Mouse (Mus musculus) CH12.LX (cell line): ENCODE measurements around the gene Hcn1. TPM values are rescaled to one million over a fixed set of nuclear protein-coding genes. Genes with fewer than 3 reads are reported as not detected.

ENCODE experiments used
- DNase-seq: peaks from one replicate; pipeline ENCODE4 v3.0.0-alpha.2; 2013; ENCODE audit errors: extremely low read depth
- H3K27ac ChIP-seq: 2 replicates; pipeline ENCODE4 v1.5.1; 2012; ENCODE audit warnings: low read depth, mild to moderate bottlenecking, control low read depth, moderate library complexity; ENCODE audit not compliant: insufficient read depth
- H3K27me3 ChIP-seq: replicated peaks from 2 replicates; pipeline ENCODE3; 2012; ENCODE audit warnings: inconsistent platforms
- H3K36me3 ChIP-seq, 2 experiments: replicated peaks in 1 of 2; 2 replicates each; pipeline versions ENCODE3 to v1.6.1; 2012; ENCODE audit warnings: inconsistent platforms in 1 of 2, low read length in 1 of 2, mild to moderate bottlenecking in 1 of 2, mixed read lengths in 1 of 2, moderate library complexity in 1 of 2; ENCODE audit not compliant: control insufficient read depth in 1 of 2, insufficient read depth in 1 of 2
- H3K4me1 ChIP-seq, 2 experiments: 2 replicates each; pipeline ENCODE4 v1.6.1; 2012; ENCODE audit warnings: inconsistent platforms in 1 of 2, moderate library complexity in 1 of 2; ENCODE audit not compliant: insufficient read depth in 2 of 2, control insufficient read depth in 1 of 2
- H3K4me2 ChIP-seq: 2 replicates; pipeline ENCODE4 v1.6.1; 2012; ENCODE audit warnings: low read depth, mild to moderate bottlenecking, control low read depth; ENCODE audit not compliant: poor library complexity, insufficient read depth, severe bottlenecking
- H3K4me3 ChIP-seq, 3 experiments: fragments of 150-350 bp in 1 of 3; sonication (generic) in 1 of 3; replicated peaks in 1 of 3; 2 replicates each; pipeline versions ENCODE3 to v1.5.1; 2011 to 2012; ENCODE audit warnings: low read depth in 2 of 3, low read length in 2 of 3, mild to moderate bottlenecking in 2 of 3, moderate library complexity in 2 of 3, control low read depth in 1 of 3, improper control_type of control experiment in 1 of 3, inconsistent platforms in 1 of 3, mixed read lengths in 1 of 3; ENCODE audit not compliant: poor library complexity in 1 of 3
- H3K79me2 ChIP-seq: replicated peaks from 2 replicates; pipeline ENCODE4 v1.6.1; 2012; ENCODE audit warnings: mild to moderate bottlenecking, moderate library complexity; ENCODE audit not compliant: control insufficient read depth, poor library complexity, insufficient read depth, severe bottlenecking; ENCODE audit errors: extremely low read depth
- H3K9ac ChIP-seq: 2 replicates; pipeline ENCODE4 v1.6.1; 2012; ENCODE audit warnings: low read depth, mild to moderate bottlenecking, control low read depth, moderate library complexity; ENCODE audit not compliant: insufficient read depth
- H3K9me3 ChIP-seq: replicated peaks from 2 replicates; pipeline ENCODE3; 2012; ENCODE audit warnings: low read length, inconsistent platforms, mixed read lengths
- CHD2 ChIP-seq: IDR thresholded peaks from 2 replicates; pipeline ENCODE4 v1.6.1; 2011; ENCODE audit warnings: low read length, improper control_type of control experiment
- CTCF ChIP-seq, 2 experiments: IDR thresholded peaks in 1 of 2; conservative IDR thresholded peaks in 1 of 2; 2 replicates each; pipeline ENCODE4 v1.5.1; 2011 to 2012; ENCODE audit warnings: low read depth in 2 of 2, low read length in 2 of 2, improper control_type of control experiment in 1 of 2, inconsistent platforms in 1 of 2, mild to moderate bottlenecking in 1 of 2, moderate library complexity in 1 of 2
- ETS1 ChIP-seq: conservative IDR thresholded peaks from 2 replicates; pipeline ENCODE4 v1.6.1; 2012; ENCODE audit warnings: low read depth, mild to moderate bottlenecking, inconsistent platforms, low read length, improper control_type of control experiment, moderate library complexity
- GABPA ChIP-seq: IDR thresholded peaks from 2 replicates; pipeline ENCODE4 v1.6.1; 2012; ENCODE audit warnings: low read depth, low read length, improper control_type of control experiment, inconsistent platforms; ENCODE audit not compliant: insufficient replicate concordance
- IRF4 ChIP-seq: IDR thresholded peaks from 2 replicates; pipeline ENCODE4 v1.6.1; 2014; ENCODE audit warnings: low read depth, mild to moderate bottlenecking, inconsistent platforms, low read length, improper control_type of control experiment
- JUN ChIP-seq: IDR thresholded peaks from 2 replicates; pipeline ENCODE4 v1.6.1; 2011; ENCODE audit warnings: low read depth, mild to moderate bottlenecking, low read length, improper control_type of control experiment, moderate library complexity; ENCODE audit not compliant: insufficient read depth
- JUND ChIP-seq: conservative IDR thresholded peaks from 2 replicates; pipeline ENCODE4 v1.6.1; 2011; ENCODE audit warnings: low read depth, low read length, improper control_type of control experiment
- MAX ChIP-seq: IDR thresholded peaks from 2 replicates; pipeline ENCODE4 v1.6.1; 2011; ENCODE audit warnings: low read length, improper control_type of control experiment
- MAZ ChIP-seq: IDR thresholded peaks from 2 replicates; pipeline ENCODE4 v1.6.1; 2012; ENCODE audit warnings: low read depth, mild to moderate bottlenecking, inconsistent platforms, low read length, improper control_type of control experiment, moderate library complexity
- MEF2A ChIP-seq: IDR thresholded peaks from 2 replicates; pipeline ENCODE4 v1.6.1; 2014; ENCODE audit warnings: low read depth, mild to moderate bottlenecking, inconsistent platforms, low read length, improper control_type of control experiment, borderline replicate concordance
- MYC ChIP-seq: IDR thresholded peaks from 2 replicates; pipeline ENCODE4 v1.6.1; 2011; ENCODE audit warnings: low read depth, mild to moderate bottlenecking, improper control_type of control experiment, low read length
- NELFE ChIP-seq: IDR thresholded peaks from 2 replicates; pipeline ENCODE4 v1.6.1; 2011; ENCODE audit warnings: low read depth, low read length, improper control_type of control experiment
- NRF1 ChIP-seq: IDR thresholded peaks from 2 replicates; pipeline ENCODE4 v1.6.1; 2014; ENCODE audit warnings: low read depth, mild to moderate bottlenecking, inconsistent platforms, low read length, improper control_type of control experiment, moderate library complexity
- PAX5 ChIP-seq: IDR thresholded peaks from 2 replicates; pipeline ENCODE4 v1.6.1; 2012; ENCODE audit warnings: low read length, inconsistent platforms, mixed read lengths
- POLR2A ChIP-seq: IDR thresholded peaks from 2 replicates; pipeline ENCODE4 v1.6.1; 2011; ENCODE audit warnings: low read depth, mild to moderate bottlenecking, improper control_type of control experiment, low read length
- RCOR1 ChIP-seq: conservative IDR thresholded peaks from 2 replicates; pipeline ENCODE4 v1.6.1; 2012; ENCODE audit warnings: low read depth, mild to moderate bottlenecking, inconsistent platforms, low read length, improper control_type of control experiment
- SIN3A ChIP-seq: IDR thresholded peaks from 2 replicates; pipeline ENCODE4 v1.6.1; 2012; ENCODE audit warnings: low read length, improper control_type of control experiment, inconsistent platforms
- TBP ChIP-seq: conservative IDR thresholded peaks from 2 replicates; pipeline ENCODE4 v1.6.1; 2011; ENCODE audit warnings: low read depth, low read length, improper control_type of control experiment
- UBTF ChIP-seq: IDR thresholded peaks from 2 replicates; pipeline ENCODE4 v1.6.1; 2012; ENCODE audit warnings: low read depth, mild to moderate bottlenecking, inconsistent platforms, low read length, improper control_type of control experiment, moderate library complexity
- ZC3H11A ChIP-seq: IDR thresholded peaks from 2 replicates; pipeline ENCODE4 v1.6.1; 2012; ENCODE audit warnings: low read depth, mild to moderate bottlenecking, inconsistent platforms, low read length, improper control_type of control experiment
- ZKSCAN1 ChIP-seq: IDR thresholded peaks from 2 replicates; pipeline ENCODE4 v1.6.1; 2012; ENCODE audit warnings: low read depth, inconsistent platforms, low read length, improper control_type of control experiment, borderline replicate concordance
- ZMIZ1 ChIP-seq: IDR thresholded peaks from 2 replicates; pipeline ENCODE4 v1.6.1; 2012; ENCODE audit warnings: low read depth, mild to moderate bottlenecking, inconsistent platforms, low read length, improper control_type of control experiment
- ZNF384 ChIP-seq: IDR thresholded peaks from 2 replicates; pipeline ENCODE4 v1.6.1; 2012; ENCODE audit warnings: low read depth, low read length, improper control_type of control experiment, inconsistent platforms
- dilution Hi-C: fragments of 300-500 bp; cut with MboI; formaldehyde crosslinking; loops from 2 replicates; pipeline ENCODE4 v1.14.3; 2020; ENCODE audit warnings: low sequenced_read_pairs; ENCODE audit not compliant: extremely low pct_unique_long_range_greater_than_20kb, extremely low pct_ligation_motif_present
- in situ Hi-C: fragments of 300-500 bp; cut with MboI; formaldehyde crosslinking; loops from 3 replicates; pipeline ENCODE4 v1.14.3; 2019; ENCODE audit warnings: low sequenced_read_pairs, low pct_ligation_motif_present, low pct_unique_long_range_greater_than_20kb, mixed read lengths
- polyA plus RNA-seq: library from polyadenylated mRNA; unstranded; fragments of >175 nt; gene quantifications from 2 replicates; pipeline ENCODE4 v1.2.1, GENCODE M21; 2012; ENCODE audit warnings: low read depth; ENCODE audit not compliant: insufficient read length
- total RNA-seq, 2 experiments: library from RNA; depleted of rRNA; stranded (reverse); fragments of 300-350 nt in 1 of 2; fragments of >200 nt in 1 of 2; gene quantifications; 2 replicates each; pipeline ENCODE4 v1.2.3; 2012 to 2014

Gene Hcn1
- total and polyA plus RNA-seq, 3 experiments, result not detected

DNA sequence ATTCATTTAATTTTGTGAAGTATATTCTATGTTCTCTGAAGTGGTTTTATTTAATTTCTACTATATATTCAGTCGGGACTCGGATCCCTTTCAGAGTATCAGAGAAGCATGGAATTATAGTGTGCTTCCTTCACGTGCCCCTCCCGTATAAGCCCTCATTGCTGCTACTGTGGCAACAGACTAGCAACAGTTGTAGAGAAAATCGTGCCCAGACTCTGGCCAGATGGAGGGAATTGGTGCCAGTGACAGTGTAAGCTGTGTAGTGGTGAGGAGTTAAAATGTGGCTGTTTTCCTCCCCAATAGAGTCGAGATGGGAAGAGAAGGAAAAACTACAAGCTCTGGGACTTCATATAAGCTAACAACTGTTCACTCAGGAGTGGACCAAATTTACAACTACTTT lies 163.4 kb downstream of the Hcn1 start:
- in situ Hi-C loops, result no loop called here
- Histone ChIP-seq H3K79me2 (no peaks in the 10 kb centered on the region), H3K4me1 (no peaks in the 10 kb centered on the region), H3K27me3 (no peaks in the 10 kb centered on the region), H3K4me3 (no peak overlapping the region), H3K9me3 (peaks cover 2% of the 10 kb centered on the region), H3K9ac (no peak overlapping the region), H3K36me3 (no peaks in the 10 kb centered on the region), H3K4me2 (no peak overlapping the region), H3K27ac (no peak overlapping the region)
- DNase-seq, result no peak
- dilution Hi-C loops, result no loop called here
- no peak for TF ChIP-seq POLR2A
- TF ChIP-seq MAZ, result no peak
- TF ChIP-seq NELFE, result no peak
- no peak for TF ChIP-seq NRF1
- TF ChIP-seq ETS1, result no peak
- TF ChIP-seq CHD2, result no peak
- no peak for TF ChIP-seq SIN3A
- no peak for TF ChIP-seq ZKSCAN1
- TF ChIP-seq JUN, result no peak
- TF ChIP-seq MEF2A, result no peak
- TF ChIP-seq ZC3H11A, result no peak
- no peak for TF ChIP-seq RCOR1
- no peak for TF ChIP-seq PAX5
- no peak for TF ChIP-seq UBTF
- no peak for TF ChIP-seq IRF4
- no peak for TF ChIP-seq JUND

DNA sequence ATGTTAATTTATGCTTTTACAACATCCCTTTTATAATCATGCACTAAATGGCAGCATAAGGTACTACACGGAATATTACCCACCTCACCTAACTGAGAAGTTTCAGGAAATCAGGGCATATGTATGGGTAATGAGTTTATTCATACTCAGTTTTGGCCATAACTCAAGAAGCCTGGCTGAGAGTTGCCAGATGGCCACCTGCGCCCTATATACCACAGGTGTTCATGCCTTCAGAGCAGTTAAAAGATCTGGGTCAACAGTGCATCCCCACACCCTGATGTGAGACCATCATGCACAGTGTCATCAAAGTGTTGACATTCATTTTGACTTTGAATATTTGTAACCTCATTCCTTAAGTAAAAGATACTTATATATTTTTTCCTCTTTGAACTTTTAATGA lies 183.3 kb downstream of the Hcn1 start:
- Histone ChIP-seq H3K4me1 (no peaks in the 10 kb centered on the region), H3K4me3 (no peak overlapping the region), H3K79me2 (no peaks in the 10 kb centered on the region), H3K27me3 (no peaks in the 10 kb centered on the region), H3K4me2 (no peak overlapping the region)
- DNase-seq, result no peak
- no peak for TF ChIP-seq IRF4
- no peak for TF ChIP-seq GABPA
- TF ChIP-seq MAX, result no peak
- no peak for TF ChIP-seq UBTF
- TF ChIP-seq CTCF (conservative IDR thresholded peaks at IDR 0.05 in 1 of 2, IDR thresholded peaks at IDR 0.05 in 1 of 2; ENCODE audit: low read depth in 2 of 2, low read length in 2 of 2), result no peak
- no peak for TF ChIP-seq MYC
- TF ChIP-seq ZNF384, result no peak
- TF ChIP-seq ZMIZ1, result no peak
- no peak for TF ChIP-seq TBP
- TF ChIP-seq, all 38 proteins: peak for 0
- no peak overlapping the region for H3K9ac ChIP-seq
- H3K36me3 ChIP-seq, result no peaks in the 10 kb centered on the region
- H3K9me3 ChIP-seq, result peaks cover 2% of the 10 kb centered on the region
- in situ Hi-C loops, result no loop called here
- dilution Hi-C loops, result no loop called here
- no peak overlapping the region for H3K27ac ChIP-seq
